Mouse (Mus musculus): ENCODE results near the gene Zfp607a.
"Not testable (repeated sequence)": the region's sequence is repeated elsewhere in the genome, so short reads cannot be mapped to it uniquely, and the experiment has no call there.

Gene Zfp607a

GRCm38 (mm10) chr7:27857227-27857626 lies at the start of gene Zfp607a:
Gene Zfp607a, plus strand, starts transcription at chr7:27857527.
- no peak for DNase-seq (ENCODE audit: low read depth, low spot score)

DNA sequence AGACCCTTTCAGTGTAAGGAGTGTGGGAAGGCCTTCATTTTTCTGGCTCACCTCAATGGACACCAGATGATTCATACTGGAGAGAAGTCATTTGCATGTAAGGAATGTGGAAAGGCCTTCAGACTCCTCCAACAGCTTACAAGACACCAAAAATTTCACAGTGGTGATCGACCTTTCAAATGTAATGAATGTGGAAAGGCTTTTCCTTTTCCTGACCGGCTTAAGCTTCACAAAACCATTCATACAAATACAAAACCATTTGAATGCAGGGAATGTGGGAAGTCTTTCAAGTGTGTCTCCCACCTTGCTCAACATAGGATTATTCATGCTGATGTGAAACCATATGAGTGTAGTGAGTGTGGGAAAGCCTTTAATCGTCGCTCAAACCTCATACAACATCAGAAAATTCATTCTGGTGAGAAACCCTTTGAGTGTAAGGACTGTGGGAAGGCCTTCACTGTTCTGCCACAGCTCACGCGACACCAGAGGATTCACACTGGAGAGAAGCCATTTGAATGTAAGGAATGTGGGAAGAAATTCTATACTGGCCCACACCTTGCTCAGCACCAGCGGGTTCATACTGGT lies 38.7 kb upstream of the Zfp607a start:
- no peak for DNase-seq (ENCODE audit: low read depth, low spot score)

- DNase-seq (ENCODE audit: low read depth, low spot score), result no peak
These were observed 34.7 kb upstream of the Zfp607a start for GRCm38 (mm10) chr7:27822611-27823010.

DNA sequence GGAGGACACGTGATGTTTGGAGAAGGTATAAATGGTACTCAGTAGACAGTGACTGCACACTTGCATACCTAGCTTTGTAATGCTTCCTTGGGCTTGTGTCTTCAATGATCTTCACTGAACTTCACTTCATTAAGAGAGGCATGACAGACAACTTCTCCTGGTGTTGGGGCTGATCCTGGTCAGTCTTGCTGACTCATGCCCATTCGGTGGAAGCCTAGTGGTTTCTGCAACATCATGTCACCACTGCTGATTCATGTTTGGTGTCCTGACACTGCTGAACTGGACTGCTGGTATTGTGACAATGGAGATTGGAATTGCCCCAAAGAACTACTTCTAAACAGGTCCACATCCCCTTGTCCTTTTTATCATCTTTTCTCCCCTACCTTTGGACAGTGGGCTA lies 23.2 kb upstream of the Zfp607a start:
- DNase-seq (ENCODE audit: low read depth, low spot score), result no peak

DNA sequence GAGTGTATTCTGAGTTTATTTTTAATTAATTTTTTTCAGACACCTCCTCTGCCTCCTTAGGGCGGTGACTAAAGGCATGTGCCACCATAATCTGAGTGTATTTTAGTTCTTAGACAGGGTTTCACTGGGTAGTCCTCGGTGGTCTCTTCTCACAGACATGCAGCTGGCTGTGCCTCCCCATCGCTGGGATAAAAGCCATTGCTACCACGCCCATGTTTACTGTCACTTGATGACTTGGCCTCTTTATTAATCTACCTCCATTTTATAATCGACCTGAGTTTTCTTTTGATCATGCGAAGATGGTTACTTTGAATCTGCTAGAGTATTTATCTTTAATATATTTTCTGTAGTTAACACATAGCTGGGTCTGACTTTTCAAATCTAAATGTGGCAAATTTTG lies 19.4 kb upstream of the Zfp607a start:
- no peak for DNase-seq (ENCODE audit: low read depth, low spot score)

DNA sequence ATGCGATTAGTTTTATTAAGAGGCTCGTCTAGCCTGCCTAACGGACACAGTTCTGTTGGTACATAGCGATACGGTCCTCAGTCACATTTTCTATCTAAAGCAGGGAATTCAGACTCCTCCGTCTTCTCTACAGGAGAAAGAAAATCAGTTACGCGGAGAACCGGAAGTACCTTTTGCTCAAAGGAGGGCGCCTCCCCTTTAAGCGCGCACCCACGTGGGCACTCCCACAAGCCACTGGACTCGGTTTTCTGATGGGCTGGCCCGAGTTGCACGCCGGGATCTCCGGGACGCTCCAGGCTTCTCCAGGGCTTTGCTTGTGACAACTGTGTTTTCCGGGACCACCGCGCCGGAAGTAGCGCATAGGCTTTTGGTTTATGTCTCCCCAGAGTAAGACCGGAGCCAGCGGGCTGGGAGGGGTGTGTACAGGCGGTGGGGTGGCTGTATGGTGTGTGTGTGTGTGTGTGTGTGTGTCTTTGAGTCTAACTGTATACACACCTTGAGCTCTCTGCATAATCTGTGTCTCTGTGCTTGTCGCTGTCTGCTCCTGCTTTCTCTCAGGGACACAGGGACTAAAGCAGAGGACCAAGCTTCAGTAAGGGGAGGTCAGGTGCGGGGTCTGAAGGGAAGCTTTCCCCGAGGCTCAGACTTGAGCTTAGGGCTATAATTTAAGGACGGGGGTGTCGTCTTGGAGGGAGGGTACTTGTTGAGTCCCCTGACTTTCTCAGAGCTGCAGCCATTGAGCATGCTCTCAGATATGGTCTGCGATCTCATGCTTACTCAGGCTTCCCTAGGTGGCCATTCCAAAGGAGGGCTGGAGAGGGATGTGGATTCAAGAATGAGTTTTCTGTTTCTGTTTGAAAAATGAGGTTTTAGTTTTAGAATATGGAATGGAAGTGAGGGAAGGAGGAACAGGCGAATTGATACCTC lies 18.7 kb upstream of the Zfp607a start, which contains the start of gene Zfp59:
TSS of gene Zfp59 (plus strand) at position 285 of the 927 bp plus-strand sequence.
- peak; percentile 87 for DNase-seq (ENCODE audit: low read depth, low spot score)

DNA sequence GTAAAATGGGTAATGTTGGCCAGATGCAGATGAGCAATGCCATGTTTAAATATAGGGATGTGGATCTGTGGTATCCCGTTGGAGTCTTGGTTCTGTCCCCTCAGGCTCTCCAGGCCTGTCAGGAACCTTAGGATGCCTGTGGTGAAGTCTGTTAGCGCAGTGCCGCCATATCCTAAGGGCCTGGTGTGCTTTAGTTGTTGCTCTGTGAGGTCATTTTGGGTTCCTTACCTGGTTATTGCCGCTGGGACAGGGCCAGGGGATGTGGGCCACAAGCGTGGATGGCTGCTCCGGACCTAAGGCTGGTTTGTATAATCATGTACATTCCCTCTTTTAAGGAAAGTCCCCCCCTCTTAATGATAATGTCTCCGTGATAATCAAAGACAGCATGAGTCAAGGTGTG lies 17.7 kb upstream of the Zfp607a start:
- DNase-seq (ENCODE audit: low read depth, low spot score), result no peak

- no peak for DNase-seq (ENCODE audit: low read depth, low spot score)
These were observed 17.2 kb upstream of the Zfp607a start for GRCm38 (mm10) chr7:27840104-27840503.

- DNase-seq (ENCODE audit: low read depth, low spot score), result no peak
These were observed 2.2 kb downstream of the Zfp607a start for GRCm38 (mm10) chr7:27859301-27860251.

DNA sequence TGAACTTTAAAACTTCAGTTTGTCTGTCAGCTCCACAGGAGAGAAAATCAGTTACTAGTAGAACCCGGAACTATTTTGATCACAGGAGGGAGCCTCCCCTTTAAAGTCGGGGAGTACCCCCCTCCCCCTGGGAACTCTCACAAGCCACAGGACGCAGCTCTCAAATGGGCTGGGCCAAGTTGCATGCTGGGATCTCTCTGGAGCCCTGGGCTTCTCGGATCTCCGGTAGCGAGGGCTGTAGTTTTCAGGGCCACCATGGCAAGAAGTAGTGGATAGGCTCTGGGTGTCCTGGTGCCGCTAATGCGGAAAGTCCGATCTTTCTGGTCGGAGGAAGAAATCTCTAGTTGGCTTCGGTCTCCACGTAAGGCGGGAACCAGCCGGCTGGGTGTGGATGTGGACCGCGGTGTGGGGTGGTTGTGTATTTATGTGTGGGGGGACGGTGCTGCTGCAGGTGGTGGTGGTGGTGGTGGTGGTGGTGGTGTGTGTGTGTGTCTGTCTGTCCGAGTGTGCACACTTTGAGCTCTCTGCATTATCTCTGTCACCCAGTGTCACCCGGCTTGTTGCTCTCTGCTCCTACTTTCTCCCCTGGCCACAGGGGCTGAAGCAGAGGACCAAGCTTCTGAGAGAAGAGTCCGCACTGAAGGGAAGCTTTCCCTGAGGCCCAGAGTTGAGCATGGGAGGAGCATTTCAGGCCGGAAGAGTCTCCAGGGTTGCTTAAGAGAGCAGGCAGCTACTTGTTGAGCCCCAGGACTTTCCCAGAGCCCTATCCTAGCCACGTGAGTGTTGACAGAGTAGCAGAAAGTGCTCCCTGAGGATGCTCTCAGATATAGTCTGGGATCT lies 3.3 kb downstream of the Zfp607a start:
- peak; percentile 60 for DNase-seq (ENCODE audit: low read depth, low spot score)

- DNase-seq (ENCODE audit: low read depth, low spot score), result not testable (repeated sequence)
These were observed 5.3 kb downstream of the Zfp607a start for GRCm38 (mm10) chr7:27862578-27862977.

DNA sequence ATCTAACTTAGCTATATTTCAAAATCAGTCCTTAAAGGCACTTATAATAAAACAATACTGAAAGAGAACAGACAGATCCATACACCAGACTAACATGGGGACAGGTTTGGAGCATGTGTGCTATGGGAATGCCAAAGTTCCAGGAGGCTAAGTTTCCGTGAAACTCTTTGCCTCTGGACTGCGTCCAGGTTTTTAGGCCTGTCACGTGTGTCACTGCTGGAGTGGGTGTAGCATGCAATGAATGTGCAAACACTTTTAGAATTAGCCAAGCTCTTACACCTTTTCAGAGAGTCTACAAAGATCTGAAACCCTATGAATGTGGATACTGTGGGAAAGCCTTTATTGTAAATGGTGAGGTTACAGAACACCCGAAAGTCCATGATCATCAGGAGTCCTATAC lies 24.4 kb downstream of the Zfp607a start:
- DNase-seq (ENCODE audit: low read depth, low spot score), result no peak

GRCm38 (mm10) chr7:27900601-27901000 lies 43.3 kb downstream of the Zfp607a start:
- no peak for DNase-seq (ENCODE audit: low read depth, low spot score)

DNA sequence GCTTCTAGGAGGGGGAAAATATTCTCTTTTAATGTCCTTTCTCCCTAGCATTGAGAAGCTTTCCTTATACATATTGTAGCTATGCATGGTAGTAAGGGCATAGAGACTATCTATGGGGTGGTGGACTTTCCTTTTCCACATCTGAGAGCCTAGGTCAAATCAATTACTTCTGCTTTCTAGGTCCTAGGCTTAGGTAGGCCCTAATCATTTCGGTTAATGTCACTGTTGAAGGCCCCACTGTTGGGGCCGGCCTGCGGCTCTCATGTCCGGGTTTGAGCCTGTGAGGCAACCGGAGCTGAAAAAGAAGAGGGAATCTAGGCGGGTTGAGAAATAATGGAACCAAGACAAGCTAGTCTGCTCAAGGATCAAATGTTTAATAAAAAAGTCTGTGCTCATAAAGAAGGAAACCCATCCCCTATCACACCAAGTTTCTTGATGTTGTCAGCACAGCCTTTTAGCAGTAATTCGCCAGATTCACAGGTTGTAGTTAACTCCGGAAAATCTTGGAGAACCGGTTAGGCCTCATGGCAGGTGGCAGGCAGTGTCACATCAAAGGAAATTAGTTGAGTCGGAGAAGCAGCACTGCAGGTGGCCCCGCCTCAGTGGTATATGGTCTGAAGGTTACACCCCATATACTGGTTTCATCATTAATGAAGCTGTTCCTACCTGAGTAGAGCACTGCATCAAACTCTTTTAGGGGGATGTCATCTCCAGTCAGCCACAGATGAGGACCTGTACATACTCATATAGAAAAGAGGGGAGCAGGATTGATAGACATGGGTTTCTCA lies 47.9 kb downstream of the Zfp607a start:
- DNase-seq (ENCODE audit: low read depth, low spot score), result no peak

- not testable (repeated sequence) for DNase-seq (ENCODE audit: low read depth, low spot score)
These were observed 53.6 kb downstream of the Zfp607a start for GRCm38 (mm10) chr7:27910952-27911351.

DNA sequence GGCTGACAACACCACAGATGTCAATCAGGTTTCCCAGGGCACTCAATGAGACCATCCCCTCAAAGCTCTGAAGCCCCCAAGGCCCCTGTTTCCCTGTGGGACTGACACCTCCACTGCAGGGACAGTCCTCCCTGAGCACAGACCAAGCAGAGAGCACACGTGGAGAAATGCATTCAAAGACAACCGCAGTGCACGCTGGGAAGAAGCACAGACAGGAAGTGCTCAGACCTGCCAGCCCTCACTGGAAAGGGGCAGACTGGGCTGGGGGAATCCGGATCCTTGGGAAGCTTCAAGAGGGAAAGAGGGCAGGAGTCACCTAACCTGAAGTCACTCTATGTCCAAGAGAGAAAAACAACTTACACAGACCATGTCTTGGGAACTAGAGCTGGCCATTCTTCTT lies 69.7 kb downstream of the Zfp607a start:
- DNase-seq (ENCODE audit: low read depth, low spot score), result not testable (repeated sequence)

GRCm38 (mm10) chr7:27928818-27929695 lies 71.7 kb downstream of the Zfp607a start, which contains the start of gene Zfp974:
Gene Zfp974, minus strand, starts transcription at chr7:27929460.
- peak; percentile 64 for DNase-seq (ENCODE audit: low read depth, low spot score)

Measured in forelimb bud, embryonic 11.5 days (tissue).